Mouse (Mus musculus): ENCODE data around the gene Usp46. TPM values are rescaled to one million over a fixed set of nuclear protein-coding genes. Genes with fewer than 3 reads are reported as not detected.
A peak's percentile ranks its signal among the peaks of the same experiment; 100 is the strongest.

Gene Usp46
- total RNA-seq (2021), result 10 to 100 TPM; 39.0 to 41.3 TPM
- long read RNA-seq, experiment 1, full-length matches to known transcripts, result 15 of 22 reads
- long read RNA-seq, experiment 1, partial matches to known transcripts, result 1 of 22 reads
- long read RNA-seq, experiment 1, other reads (novel, unspliced or antisense), result 6 of 22 reads
- long read RNA-seq, experiment 2, full-length matches to known transcripts, result 24 of 28 reads
- long read RNA-seq, experiment 2, partial matches to known transcripts, result 0 of 28 reads
- long read RNA-seq, experiment 2, other reads (novel, unspliced or antisense), result 4 of 28 reads

DNA sequence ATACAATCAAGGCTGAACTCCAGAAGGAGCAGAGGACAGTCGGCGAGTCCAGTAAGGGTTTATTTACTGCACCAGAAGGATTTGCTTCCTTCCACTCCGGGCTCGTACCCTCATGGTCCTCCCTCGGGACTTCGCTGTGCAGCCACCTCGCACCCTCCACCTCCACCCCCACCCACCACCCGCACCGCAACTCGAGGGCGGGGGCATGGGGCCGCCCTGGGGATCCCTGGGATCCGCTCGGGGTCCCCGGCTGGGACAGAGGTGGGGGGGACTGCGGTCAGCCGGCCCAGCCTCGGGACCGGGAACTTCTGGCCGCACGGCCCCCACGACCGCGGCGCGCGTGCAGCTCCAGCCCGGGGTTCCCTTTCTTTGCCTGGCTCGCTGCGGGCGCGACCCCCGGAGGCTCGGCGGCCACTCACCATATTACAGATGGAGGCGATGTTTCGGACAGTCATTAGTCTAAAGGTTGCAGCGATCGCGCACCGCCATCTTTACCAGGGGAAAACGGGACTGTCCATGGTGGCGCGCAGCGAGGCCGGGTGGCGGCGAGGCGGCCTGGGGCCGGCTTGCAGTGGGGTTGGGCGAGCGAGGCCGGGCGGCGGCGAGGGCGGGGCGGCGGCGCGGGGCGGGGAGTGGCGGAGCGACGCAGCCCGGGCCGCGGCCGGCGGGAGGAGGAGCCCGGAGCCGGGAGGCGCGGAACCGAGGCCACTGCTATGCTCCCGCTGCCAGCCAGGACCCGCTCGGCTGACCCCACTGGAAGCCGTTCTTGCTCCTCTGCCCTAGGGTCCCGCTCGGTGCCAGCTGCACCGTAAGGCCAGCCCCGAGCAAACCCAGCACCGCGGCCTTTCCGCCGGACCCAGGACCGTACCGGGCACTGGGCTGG lies at the start of gene Usp46:
Gene Usp46, minus strand, starts transcription at position 601 of the 883 bp plus-strand sequence.
- DNase-seq (ENCODE audit: low spot score in 2 of 2), result peak; percentile 87 to 91

DNA sequence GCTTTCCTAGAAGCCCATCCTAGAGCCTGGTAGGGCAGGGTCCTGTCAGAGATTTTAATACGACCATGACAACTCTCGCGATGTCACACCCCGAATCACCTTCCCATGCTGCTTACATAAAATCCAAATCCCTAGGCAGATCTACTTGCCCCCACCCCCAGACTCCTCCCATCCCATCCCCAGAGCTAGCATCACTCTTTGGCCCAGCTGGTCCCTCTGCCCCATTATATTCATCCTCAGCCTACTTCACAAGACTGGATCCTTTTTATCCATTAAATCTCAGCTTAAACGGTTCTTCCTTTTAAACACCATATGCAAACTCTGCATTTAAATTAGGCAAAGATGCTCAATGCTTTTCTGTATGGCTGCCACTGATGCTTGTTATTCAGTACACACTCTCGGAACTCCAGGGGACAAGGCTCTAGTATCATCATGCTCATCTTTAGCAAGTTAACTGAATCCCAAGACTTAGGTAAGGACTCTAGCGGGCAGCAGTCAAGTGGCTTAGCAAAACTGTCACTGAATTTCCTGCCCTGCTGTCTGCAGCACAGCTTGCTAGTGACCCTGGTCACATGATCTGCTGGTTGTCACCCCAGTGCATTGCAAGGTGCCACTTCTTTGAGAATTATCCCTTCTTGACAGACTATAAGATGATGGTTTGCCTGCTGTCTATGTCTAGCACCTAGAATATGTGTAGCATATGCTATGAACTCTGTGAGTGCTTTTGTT lies 45.9 kb upstream of the Usp46 start:
- no peak for DNase-seq (ENCODE audit: low spot score in 2 of 2)

DNA sequence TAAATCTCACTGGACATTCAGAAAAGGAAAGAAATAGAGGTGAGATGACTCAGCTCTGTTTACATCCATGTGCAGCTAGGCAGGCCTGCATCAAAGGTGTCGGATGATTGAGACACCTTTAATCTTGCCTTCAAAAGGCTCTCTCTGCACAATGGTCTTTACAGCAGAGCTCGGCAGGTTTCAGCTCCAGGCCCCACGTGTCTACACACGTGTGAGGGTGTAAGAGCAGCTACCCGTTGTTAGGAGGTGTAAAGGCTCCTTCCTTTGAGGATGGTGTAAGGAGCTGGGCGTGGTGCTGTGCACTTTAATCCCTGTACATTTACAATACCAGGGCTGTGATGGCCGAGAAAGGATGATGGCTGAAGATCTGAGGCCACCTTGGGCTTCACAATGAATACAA lies 37.2 kb upstream of the Usp46 start:
- no peak for DNase-seq (ENCODE audit: low spot score in 2 of 2)

DNA sequence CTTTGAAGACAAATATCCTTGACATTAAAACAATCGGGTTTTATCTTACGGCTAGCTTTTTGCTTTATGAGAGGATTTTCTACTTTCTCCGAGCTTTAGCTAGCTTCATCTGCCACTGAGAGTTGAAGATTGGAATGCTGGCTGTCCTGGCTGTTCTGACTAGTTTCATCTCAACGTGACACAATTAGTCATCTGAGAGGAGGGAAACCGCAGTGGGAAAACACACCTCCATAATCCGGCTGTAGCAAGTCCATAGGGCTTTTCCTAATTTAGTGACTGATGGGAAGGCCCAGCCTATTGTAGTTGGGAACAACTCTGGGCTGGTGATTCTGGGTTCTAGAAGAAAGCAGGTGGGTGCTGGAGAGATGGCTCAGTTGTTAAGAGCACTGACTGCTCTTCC lies 33.5 kb upstream of the Usp46 start:
- DNase-seq (ENCODE audit: low spot score in 2 of 2), result no peak

DNA sequence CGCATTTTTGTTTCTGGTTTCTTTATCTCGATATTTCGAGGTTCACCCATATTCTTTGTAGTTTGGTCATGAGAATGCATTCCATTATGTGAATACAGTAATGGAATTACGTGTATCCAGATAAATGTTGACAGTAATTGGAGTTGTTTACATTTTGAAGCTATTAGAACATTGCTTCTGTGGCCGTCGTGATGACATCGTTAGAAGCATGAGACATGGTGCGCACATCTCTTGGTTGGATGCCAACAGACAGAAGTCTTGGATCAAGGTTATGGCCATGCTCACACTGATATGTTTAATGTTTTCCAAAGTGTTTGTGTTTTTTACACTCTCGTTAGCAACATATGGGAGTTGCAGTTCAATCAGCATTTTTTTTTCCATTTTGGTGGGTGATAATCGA lies 30.8 kb upstream of the Usp46 start:
- DNase-seq (ENCODE audit: low spot score in 2 of 2), result no peak

DNA sequence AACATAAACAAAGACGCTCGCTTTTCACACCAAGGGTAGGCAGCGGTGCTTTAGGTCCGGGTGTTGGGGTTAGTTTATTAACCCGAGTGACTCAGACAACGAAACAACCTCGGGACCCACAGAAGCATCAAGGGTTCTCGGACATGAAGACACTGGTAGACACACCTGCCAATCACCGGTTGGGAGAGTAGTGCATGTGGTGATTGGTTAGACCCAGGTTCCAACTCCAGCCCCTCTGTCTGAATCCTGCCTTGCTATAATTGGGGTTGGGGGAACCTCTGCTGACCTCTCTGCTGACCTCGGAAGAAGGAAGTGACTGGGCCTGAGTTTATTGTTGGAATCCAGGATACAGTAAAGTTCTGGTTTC lies 29.6 kb upstream of the Usp46 start:
- DNase-seq (ENCODE audit: low spot score in 2 of 2), result no peak

DNA sequence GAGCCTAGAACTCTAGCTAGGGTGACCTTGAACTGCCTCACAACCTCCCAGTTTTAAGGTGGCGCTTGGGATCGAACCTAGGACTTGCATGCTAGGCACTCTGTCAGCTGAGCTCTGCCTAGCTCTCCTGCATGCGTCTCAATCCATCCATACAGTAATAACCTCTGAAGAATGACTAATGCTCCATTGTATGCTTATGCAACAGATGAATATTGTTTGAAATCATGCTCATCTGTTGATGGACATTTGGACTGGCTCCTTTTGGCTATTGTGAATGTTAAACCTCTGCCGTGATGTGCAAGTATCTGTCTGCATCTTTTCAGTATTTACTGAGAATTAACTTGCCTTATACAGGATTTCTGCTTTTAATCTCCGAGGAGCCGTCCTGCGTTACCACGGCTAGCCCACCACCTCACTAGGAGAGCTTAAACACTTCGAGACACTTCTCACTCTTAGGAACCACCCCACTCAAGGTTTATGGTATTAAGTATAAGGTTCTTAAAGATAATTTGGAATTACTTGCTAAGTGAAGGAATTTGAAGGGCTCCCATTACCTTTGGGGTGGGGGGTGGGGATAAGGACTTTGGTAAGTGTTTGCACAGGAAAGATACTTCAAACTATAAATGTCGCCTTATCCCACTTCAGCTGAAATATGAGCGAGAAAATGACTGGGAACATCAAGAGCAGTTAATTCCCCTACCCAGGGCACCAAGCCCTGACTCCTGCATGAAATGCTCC lies 29.1 kb upstream of the Usp46 start:
- no peak for DNase-seq (ENCODE audit: low spot score in 2 of 2)

DNA sequence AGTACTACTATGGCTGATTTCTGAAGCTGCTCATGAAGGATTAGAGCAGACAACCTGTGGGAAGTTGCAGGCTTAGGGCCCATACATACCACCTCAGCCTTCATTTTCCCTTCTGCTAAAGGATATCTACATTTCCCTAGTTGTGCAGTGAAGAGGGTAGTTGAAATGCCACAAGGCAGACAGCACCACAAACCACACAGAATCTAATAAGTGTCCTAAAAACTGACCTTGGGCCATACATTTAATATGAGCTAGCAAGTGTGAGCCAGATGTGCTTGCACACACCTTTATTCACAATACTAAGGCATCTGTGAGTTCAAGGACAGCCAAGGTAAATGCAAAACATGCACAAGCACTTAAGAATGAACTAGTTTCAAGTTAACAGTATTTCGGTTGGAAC lies 27.8 kb upstream of the Usp46 start:
- DNase-seq (ENCODE audit: low spot score in 2 of 2), result no peak

DNA sequence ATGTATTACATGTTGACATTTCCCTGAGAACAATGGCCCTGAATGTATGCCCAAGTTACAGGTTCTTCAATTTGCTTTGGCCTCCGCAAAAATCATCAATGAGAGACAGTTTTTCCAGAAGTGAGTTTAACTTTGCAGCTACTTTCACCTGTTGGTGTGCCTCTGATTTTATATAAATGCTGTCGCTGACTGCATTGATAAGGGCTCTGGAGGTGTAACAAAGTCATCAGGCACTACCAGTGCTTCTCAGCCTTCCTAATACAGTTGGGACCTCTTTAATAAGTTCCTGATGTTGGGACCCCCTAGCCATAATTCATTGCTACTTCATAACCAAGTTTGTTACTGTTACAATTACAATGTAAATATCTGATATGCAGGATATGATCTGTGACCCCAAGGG lies 27.4 kb upstream of the Usp46 start:
- DNase-seq (ENCODE audit: low spot score in 2 of 2), result no peak

DNA sequence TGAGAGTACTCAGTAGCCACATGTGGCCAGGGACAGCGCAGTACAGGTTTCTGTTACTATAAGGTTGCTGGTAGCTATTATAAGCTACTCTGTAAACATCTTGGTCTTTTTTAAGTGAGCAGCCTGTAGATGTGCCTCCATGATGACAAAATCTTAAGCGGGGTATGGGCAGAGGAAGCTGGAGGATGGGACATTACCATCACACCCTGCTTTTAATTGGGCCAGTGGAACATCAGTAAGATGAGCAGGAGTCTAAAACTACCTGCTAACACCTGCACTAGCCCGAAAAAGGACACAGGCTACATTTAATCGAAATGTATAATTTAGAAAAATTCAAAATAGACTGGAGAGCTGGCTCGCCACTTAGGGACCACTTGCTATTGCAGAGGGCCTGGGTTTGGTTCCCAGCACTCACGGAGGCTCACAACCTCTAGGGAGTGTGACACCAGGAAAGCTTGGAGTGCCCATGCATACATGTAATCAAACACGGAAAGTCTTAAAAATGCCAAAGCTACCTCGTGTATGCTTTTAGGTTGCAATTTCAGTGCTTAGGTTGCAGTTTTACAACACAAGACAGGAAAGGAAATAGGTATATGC lies 26.7 kb upstream of the Usp46 start:
- DNase-seq (ENCODE audit: low spot score in 2 of 2), result no peak

DNA sequence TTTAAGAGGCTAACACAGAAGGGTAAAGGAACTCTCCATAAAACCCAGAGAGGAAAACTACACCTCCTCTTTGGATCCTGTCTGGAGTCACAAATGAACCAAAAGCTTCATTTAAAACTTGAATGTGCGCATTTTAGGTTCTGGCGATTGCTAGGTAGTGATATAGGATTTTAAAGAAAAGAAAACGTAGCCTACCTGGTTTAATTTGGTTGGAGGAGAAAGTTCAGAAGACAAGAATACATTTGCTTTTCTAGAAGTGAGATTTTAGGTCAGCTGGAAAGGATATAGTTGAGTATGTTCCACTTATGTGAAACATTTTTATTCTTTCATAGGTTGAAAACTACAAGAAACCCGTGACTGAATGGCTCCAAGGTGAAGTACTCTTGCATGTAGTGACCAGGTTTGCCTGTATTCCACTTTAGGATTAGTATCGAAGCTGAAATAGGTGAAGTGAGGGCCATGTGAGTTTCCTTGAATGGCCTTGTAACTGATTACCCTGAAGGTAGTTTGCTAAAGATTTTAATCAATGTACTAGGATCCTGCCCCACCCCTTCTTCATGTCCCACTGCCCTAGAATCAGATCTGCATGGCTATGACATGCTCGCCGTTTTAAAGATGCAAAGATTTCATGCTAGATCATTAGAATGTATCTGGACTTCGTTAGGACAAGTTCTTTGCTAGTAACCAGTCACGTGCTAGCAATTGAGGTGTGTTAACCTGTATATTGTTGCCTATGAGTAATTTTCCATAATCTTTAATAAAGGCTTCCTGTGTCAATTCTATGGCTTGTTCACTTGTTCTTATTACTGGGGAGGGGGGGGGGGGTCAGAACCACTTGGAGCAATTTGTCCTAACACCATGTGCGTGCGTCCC lies 25.6 kb upstream of the Usp46 start:
- no peak for DNase-seq (ENCODE audit: low spot score in 2 of 2)

DNA sequence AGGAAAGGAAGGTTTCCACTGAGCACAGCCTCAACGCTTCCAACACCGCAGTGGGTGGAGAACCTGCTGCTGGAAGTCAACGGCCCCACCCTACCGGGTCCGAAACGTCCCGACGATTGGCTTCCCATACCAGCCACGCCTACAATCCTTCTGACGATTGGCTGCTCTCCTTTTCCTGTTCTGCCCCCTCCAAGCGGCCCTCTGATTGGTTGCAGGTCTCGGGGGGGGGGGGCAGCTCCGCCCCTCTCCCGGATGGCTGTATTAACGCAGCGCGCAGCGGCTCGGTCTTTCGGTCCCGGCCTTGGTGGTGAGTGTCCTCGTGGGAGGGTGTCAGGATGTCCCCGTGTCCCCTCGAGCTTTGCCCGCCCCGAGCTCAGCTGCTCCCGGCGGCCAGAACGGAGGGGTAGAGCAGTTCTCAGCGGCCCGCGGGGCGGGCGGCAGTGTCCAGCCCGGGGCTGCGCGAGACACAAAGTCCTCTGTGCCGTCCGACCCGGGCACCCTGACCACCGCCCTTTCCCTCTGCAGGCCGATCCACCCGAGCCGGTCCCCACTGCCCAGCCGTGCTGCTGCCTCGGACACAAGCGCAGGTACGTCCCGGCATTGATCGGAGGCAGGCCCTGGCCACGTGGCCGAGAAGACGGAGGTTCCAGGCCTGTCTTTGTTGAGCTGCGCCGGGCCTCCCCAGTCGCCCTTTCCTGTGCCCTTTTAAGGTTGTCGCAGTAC lies 24.8 kb upstream of the Usp46 start:
- peak; percentile 75 to 88 for DNase-seq (ENCODE audit: low spot score in 2 of 2)

DNA sequence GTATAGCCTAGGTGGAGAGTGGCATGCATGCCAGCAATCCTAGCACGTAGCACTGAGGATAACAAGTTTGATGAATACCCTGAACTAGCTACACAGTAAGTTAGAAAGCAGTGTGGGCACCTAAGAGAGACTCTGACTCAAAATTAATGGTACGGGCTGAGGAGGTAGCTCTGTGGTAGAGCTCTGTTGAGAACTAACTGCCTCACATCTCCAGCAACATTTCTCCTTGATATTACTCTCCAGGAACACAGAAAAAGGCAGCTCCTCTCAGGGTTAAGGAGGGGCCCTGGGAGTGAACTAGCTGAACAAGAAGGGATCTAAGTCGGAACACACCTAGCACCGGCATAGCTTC lies 24.2 kb upstream of the Usp46 start:
- DNase-seq (ENCODE audit: low spot score in 2 of 2), result no peak

DNA sequence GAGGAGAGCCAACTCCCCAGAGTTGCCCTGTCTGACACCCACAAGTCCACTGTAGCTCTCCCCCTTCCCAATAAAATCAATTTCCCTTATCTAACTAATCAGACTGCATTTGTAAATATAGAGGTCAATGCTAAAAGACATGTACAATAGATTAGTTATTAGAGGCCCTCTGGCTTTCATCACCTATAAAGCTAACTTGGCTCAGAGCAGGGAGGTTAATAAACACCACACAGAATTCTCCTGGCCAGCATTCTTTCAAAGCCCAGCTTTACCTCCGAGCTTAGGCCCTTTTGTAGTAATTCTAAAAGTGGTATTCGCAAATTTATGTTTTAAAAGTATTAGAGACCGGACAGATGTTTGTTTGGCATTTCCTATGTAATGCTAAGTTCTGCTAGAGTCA lies 21.4 kb upstream of the Usp46 start:
- DNase-seq (ENCODE audit: low spot score in 2 of 2), result no peak

DNA sequence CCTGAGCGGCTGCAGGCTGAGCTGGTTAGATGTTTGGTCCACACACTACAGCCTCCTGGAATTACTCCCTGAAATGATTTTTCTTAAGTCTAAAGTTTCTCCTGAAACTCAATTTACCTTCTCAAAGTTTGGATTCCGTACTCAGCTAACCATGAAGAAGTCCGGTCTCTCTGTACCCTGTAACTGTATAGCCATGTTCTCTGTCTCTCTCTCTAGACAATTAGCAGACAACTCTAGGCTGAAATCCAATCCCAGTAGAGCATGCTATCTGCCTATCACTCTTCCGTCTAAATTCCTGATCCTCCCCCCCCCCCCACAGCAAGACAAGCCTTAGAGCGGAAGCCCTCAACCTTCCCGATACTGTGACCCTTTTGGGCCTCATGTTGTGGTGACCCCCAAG lies 13.5 kb upstream of the Usp46 start:
- no peak for DNase-seq (ENCODE audit: low spot score in 2 of 2)

DNA sequence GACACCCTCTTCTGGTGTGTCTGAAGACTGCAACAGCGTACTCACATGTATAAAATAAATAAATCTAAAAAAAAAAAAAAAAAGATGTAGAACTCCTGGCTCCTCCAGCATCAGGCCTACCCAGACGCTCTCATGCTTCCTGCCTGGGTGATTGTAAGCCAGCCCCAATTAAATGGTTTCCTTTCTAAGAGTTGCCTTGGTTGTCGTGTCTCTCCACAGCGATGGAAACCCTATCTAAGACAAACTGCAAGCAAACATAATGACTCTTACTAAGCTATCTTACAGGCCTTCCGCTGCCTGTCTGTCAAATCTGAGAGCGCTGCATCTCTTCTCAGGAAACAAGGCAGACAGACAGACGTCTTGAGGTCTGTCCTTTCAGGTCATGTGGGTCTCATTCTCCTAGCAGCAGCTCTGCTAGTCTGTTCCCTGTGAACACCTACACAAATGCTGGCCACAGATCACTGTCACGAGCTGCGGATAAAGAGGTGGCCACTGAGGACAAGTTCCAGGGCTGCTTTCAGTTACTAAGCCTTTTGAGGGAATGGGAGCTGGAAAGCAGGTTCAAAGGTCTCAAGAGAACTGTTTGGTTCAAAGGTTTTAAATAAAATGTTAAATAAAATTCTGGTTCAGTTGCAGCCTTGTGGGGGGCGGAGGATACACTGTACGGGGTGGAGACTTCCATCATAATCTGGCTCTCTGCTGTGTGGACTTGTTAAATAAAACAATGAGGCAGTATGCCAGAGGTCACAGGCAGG lies 10.8 kb upstream of the Usp46 start:
- no peak for DNase-seq (ENCODE audit: low spot score in 2 of 2)

DNA sequence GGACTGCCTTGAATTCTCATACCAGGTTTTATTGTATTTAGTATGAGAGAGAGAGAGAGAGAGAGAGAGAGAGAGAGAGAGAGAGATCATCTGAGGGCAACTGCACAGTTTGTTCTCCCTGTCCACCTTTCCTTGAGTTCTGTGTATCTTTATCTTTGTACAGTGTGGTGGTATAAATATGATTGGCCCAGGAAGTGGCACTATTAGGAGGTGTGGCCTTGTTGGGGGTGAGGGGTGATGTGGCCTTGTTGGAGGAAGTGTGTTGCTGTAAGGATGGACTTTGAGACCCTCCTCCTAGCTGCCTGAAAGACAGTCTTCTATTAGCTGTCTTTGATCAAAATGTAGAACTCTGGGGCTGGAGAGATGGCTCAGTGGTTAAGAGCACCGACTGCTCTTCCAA lies 10.2 kb upstream of the Usp46 start:
- no peak for DNase-seq (ENCODE audit: low spot score in 2 of 2)

DNA sequence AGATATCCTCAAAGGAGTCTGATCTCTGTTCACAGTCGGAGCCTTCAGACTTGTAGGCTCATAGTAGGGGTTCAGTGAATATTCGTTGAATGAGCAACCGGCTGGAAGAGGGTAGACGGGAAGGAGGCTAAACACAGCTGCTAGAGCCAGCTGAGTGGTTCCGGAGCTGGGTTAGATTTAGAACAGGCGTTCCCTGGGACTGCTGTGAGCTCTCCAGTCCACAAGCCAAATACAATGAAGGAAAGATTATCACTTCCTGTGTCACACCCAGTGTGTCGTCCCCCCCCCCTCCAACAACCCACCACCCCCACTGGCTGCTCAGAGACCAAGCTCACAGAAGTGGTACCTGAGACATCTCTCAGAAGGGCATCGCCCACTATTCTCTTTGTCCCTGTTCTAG lies 9.7 kb upstream of the Usp46 start:
- no peak for DNase-seq (ENCODE audit: low spot score in 2 of 2)

DNA sequence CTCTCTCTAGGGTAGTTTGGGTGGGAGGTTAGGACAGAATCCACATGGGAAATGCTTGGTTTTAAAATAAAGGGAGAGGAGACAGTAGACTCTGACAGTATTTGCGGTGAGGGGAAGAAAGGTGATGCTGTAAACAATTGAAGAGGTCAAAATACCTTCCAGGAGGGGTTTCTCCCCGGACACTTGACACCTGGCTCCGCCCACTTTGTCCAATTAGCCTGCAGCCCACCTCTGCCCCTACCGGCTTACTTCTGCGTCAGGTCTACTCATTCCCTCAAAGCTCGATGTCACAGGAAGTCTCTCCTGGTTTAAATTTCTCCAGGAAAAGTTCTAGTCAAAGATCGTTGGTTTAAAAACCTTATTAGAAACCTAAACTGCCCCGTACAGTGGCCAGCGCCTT lies 8.5 kb upstream of the Usp46 start:
- DNase-seq (ENCODE audit: low spot score in 2 of 2), result no peak

Measured in gastrocnemius, postnatal 4 days (tissue).